Mouse (Mus musculus): ENCODE results near the gene Arid5b.

Gene Arid5b

DNA sequence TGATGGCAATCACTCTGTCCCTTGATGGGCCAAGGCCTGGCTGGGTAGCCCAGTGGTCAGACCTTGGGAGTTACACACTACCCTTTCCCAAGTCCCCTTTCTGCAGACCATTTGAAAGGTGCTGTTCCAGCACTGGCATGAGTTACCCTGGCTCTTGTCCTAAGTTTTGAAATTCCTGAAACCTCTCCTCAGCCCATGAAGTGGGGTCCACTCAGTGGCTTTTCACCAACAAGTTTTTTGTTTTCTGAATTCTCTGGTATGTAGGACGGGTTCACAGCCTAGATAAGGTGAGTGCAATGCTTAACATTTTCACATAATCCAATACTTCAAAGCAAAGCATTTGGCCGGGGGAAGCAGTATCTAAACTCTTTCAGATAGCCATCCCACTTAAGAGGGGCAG, 183.4 kb downstream of the Arid5b start:
- DNase-seq (ENCODE audit: inconsistent age in 2 of 2, low spot score in 1 of 2), result no peak

DNA sequence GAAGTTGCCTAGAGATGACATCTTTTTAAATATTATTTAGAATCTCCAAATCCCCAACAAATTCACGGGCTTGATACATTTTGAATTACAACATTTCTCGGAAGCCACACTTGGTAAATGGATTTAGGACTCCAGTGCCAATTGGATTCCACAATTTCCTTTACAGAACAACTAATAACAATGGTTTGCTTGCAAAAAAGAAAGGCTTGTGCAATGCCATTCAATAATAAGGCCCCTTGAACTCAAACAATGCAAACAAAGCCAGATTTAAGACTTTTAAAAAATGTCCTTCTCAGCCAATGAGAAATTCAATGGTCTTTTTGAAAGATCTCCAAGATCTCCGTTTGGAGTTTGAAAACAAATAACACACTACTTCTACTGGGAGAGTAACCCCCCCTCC, 185.0 kb downstream of the Arid5b start:
- no peak for DNase-seq (ENCODE audit: inconsistent age in 2 of 2, low spot score in 1 of 2)

DNA sequence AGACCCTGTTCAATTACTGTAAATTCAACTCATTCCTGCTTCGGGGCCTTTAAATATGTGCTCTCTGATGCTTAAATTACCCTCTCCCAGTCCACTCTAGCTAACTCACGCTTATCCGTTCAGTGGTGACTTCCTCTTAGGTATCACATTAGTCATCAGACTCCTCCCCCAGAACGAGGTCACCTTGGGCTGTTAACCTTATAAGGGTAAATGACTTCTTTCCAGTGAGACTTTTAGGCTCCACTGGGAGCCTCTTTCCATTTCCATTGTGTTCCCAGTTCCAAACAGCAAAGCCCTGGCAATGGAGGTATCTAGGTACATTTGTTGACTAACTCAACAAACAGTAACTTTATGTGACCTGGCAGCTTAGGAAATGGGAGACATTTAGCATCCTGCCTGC, 186.7 kb downstream of the Arid5b start:
- peak in 1 of 2 experiments; percentile 67 for DNase-seq (ENCODE audit: inconsistent age in 2 of 2, low spot score in 1 of 2)

DNA sequence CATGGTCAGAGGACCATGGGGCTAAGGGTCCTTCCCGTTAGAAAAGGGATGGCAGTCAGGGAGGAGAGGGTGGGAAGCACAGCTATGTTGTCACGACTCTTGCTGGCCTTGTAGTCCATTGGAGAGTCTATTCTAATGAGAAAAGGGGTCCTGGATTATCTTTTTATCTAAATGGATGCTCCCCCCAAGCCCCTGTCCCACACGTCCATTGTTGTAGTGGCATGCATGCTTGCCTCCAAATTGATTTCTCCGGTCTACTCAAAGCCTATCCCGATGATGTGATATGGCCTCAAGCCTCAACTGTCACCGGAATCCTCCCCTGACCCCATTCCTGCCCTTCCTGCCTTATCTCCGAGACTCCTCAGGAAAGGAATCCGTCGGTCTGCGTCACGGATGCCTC, 187.5 kb downstream of the Arid5b start:
- DNase-seq (ENCODE audit: inconsistent age in 2 of 2, low spot score in 1 of 2), result no peak

DNA sequence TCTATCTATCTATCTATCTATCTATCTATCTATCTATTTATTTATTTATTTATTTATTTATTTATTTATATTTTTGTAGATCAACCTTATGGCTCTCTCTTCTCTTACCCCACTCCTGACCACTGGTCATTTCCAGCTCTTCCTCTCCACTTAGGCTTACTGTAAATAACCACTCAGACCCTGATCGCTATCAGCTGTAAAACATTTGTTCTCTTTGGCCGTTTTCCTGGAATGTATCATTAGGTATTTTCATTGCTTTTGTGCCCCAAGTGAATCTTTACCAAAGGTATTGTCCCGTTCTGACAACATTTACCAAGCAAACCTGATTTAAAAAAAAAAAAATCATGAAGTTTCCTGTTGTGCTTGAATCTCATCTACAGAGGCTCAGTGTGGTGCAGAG, 188.0 kb downstream of the Arid5b start:
- no peak for DNase-seq (ENCODE audit: inconsistent age in 2 of 2, low spot score in 1 of 2)

DNA sequence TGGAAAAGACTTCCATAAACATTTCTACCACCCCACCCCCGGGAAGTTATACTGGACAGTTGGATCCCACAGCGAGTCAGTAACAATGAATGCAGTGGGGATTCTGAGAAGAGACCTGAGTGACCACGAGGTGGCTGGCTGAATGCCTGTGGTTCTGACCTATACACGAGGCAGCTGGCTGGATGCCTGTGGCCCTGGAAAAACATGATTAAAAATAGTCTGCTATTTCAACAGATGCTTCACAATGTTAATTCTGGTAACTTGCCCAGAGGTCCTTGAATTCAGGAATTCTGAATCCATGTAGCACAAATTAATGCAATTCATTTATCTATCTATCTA, 188.4 kb downstream of the Arid5b start:
- peak; percentile 66 to 95 for DNase-seq (ENCODE audit: inconsistent age in 2 of 2, low spot score in 1 of 2)

DNA sequence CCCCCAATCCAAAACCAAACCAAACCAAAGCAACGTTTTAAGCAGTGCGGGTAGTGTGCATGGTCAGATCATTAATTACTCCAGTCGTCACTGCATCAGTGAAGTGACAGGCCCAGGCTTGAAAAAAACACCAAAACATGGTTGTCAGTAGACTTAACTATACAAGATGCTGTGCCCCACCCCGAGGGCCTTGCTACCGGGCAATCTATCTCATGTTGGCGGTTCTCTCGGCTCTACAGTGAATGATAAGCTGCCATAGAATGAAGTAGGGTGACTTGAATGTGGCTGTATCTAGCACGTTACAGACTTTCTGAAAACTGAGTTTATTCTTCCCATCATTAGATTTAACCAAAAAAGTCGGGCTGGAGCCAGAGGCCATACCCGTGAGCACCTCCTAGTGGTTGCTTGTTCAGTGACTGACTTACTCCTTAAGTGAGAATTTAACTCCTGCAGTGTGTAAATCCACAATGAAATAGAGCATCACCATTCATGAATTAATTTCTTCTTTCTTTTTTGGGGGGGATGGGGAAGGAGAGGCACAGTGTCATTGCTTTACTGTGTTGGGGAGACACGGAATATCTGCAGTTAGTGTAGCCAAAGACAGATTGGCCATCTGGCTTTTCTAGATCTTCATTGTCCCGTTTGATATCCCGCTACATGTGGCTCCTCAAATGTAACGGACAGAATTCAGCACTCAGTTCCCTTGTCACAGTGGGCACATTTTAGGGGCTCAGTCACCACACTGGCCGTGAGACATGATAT, 188.9 kb downstream of the Arid5b start:
- DNase-seq (ENCODE audit: inconsistent age in 2 of 2, low spot score in 1 of 2), result peak in 1 of 2 experiments; percentile 47

DNA sequence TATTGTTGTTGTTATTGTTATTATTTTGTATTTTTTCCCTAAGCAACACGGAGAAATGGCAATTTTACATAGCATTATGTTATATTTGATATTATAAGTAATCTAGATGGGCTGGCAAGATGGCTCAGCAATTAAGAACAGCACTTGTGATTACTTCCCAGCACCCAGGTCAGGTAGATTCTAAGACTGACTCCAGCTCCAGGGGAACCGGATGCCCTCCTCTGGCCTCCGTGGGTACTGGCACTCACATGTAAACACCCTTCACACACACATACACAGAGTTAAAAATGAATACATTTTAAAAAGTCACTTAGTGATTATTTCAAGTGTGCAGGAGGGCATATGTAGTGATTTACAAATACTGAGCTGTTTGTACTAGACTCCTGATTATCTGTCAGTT, 190.8 kb downstream of the Arid5b start:
- DNase-seq (ENCODE audit: inconsistent age in 2 of 2, low spot score in 1 of 2), result no peak

DNA sequence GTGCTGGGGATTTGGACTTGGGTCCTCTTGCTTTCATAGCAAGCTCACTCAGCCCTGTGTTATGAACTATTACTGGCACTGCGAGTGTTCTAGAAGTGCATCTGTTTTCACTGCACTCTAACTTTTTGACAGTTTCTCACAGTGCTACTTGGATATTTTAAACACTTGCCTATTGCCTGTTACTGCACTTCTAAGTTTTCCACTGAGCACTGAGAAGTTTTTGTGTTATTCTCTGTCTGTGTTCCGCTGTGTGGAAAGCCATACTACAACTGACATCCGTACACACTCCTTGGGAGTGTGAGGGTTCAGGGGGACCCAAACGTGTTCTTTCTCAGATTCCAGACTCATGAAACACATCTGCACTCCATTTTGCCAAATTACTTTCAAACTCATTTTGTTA, 191.6 kb downstream of the Arid5b start:
- DNase-seq (ENCODE audit: inconsistent age in 2 of 2, low spot score in 1 of 2), result no peak

DNA sequence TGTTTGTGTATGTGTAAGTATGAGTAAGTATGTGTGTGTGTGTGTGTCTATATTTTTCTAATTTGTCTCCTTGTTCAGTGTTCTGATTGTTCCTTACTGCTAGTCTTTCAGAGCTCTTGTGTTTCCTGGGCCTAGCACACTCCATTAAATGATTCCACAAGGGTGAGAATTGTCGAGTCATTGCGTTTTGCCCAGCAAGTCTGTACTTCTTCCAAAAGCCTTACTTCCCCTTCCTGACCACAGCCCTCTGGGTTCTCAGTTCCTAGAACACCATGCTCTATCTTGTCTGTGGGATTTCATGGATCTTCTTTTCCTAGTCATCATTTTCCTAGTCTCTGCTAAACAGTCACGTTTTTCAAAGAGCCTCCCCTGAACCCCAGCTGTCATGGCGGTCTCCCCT, 193.0 kb downstream of the Arid5b start:
- no peak for DNase-seq (ENCODE audit: inconsistent age in 2 of 2, low spot score in 1 of 2)

DNA sequence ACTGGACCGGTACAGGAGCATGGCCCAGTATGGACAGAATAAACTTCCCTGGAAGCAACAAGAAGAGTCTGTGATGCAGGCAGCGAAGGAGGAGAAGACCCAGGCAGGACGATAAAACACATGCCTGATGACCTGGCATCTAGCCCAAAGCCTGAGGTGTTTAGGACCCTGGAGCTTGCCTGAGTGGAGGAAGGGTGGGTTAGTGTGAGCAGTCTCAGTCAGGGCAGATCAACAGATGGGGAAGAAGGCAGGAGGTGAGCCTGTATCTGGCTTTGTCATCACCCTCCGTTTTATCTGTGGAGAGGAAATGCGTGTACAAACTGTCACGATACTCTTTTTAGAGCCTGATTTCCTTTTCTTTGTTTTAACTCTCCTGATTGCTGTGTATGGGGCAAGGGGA, 196.8 kb downstream of the Arid5b start:
- DNase-seq (ENCODE audit: inconsistent age in 2 of 2, low spot score in 1 of 2), result no peak

DNA sequence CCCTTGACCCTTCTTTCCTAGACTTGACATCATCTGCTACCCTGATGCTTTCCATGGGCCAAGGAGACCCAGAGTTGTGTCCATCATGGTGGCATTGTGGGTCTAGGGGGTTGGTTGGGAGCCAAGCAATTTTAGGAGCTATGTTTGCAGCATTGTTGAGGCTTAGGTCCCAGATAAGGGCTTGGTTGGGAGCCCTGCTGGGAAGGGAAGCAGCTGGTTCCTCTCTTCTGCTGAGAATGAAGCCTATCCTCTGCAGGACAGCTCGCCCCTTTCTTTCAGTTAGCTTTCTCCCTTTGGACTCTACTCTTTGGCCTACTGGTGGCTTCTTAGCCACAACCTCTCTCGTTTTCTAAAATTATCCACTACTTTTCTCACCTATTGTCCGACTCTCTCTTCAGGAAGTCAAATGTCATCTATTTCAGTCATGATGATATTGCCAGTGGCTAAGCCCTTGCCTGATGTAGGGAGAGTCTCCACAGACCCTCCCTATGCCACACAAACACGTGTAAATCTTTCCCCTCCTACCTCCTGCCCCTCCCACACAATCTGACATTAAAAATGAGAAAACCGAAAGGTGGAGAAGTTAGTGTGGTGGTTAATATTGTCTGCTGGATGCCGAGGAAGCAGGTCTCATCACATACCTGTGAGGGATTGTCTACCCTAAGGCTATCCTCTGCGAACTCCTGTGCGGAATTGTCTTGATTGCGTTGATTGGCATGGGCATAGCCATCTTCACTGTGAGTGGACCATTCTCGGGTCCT, 198.4 kb downstream of the Arid5b start:
- no peak for DNase-seq (ENCODE audit: inconsistent age in 2 of 2, low spot score in 1 of 2)

DNA sequence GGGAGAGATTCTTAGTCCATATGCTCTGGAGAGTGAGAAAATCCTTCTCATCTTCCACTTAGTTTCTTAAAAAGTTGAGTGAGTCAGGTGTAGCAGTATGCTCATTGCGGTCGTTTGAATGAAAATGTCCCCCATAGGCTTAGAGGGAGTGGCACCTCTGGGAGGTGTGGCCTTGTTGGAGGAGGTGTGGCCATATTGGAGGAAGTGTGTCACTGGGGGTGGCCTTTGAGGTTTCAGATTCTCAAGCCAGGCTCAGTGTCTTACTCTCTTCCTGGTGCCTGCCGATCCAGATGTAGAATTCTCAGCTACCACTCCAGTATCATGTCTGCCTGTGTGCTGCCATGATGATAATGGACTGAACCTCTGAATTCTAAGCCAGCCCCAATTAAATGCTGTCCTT, 199.8 kb downstream of the Arid5b start:
- no peak for DNase-seq (ENCODE audit: inconsistent age in 2 of 2, low spot score in 1 of 2)

DNA sequence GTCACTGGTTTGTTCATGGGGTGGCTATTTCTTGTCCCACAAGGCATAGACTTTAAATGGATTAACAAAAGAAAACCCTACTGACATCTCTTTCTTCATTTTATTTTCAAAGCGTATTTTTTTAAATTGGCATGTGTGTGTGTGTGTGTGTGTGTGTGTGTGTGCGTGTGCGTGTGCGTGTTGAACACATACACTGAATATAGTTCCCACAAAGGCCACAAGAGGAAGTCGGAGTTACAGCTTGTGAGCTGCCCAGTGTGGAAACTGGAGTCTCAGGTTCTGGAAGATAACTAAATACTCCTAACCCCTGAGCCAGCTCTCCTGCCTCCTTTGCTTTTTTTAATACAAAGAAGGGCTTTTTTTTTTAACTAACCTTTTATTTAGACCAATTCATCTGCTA, 203.4 kb downstream of the Arid5b start:
- DNase-seq (ENCODE audit: inconsistent age in 2 of 2, low spot score in 1 of 2), result no peak

DNA sequence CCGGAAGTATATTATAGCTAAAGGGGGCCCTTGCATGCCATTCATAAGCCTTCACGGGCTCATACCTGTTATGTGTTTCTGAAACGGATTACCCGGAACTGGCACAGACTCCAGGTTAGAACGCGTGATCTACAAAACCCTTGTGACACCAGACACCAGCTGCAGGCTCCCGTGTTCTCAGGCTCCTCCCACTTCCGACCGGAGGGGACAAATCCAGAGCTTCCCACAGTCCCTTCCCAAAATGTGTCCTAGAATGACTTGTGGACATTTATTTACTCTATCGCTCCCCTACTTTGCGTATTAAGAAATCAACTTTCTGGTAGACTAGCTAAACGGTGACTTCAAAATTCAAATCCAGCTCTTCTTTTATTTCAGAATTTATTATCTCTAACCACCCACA, 204.2 kb downstream of the Arid5b start:
- DNase-seq (ENCODE audit: inconsistent age in 2 of 2, low spot score in 1 of 2), result no peak

DNA sequence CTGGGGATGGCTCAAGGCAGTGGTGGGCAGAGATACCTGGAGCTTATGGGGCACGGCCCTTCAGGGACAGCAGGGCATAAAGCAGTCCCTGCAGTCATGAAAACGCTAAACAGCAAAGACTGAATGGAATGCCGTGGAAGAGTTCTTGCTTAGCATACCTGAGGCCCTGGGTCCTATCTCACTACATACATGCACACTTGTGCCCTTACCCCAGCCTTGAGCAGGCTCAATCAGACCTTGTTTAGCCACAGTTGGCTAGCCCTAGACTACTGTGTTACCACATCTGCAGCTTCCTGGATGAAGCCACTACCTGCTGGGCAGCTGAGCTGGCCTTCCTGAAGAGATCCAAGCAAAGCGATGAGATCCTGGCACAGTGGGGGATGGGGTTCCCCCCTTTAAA, 205.9 kb downstream of the Arid5b start:
- no peak for DNase-seq (ENCODE audit: inconsistent age in 2 of 2, low spot score in 1 of 2)

DNA sequence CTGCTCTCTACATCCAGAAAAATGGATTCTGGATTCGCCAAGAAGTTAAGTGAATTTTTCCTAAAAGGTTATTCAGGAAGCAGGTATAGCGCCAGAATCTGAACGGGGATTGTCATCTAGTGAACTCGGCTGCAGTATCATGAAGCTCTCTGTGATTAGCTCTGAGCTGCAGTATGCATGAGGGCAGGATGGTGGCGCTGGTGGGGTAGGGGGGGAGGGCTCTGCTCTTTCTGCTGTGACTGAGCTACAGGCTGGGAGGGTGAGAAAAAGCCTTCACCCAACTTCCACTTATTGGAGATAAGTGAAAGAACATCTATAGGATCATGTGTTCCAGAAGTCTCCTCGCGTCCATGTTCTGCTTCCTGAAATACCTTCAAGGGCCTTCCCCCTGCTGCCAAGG, 207.5 kb downstream of the Arid5b start:
- no peak for DNase-seq (ENCODE audit: inconsistent age in 2 of 2, low spot score in 1 of 2)

DNA sequence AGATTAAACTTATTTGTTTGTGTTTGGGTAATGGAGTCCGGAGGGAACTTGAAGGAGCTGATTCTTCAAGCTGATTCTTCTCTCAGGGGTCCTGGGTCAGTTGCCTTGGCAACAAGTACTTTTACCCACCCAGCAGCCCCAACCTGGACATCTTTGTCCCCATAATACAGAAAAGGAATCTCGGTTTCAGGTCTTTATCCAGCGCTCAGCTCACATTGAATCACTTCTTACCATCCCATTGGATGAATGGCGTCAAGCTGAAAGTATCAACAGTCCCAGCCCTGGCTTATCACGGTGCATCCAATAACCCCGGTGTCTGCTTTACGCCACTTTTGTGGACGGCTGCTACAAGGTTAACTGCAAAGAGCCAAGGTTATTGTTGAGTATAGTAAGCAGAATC, 210.1 kb downstream of the Arid5b start:
- no peak for DNase-seq (ENCODE audit: inconsistent age in 2 of 2, low spot score in 1 of 2)

DNA sequence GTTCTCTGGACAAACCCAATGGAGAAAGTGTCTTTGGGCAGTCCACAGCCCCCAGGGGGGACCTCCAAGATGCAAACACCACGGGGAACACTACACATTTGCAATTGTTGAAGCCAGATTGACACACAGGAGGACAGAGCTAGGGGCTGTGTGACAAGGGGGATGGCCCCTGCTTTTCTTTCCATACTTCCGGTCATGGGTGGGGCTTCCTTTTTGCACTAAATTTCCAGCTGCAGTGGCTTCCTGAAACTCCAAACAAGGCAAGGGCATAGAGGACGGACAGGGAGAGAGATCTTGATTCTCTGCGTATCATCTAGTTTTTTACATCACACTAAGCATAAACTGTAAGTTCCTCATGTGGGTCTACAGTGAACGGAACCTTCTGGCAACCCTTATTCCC, 210.6 kb downstream of the Arid5b start:
- DNase-seq (ENCODE audit: inconsistent age in 2 of 2, low spot score in 1 of 2), result no peak

DNA sequence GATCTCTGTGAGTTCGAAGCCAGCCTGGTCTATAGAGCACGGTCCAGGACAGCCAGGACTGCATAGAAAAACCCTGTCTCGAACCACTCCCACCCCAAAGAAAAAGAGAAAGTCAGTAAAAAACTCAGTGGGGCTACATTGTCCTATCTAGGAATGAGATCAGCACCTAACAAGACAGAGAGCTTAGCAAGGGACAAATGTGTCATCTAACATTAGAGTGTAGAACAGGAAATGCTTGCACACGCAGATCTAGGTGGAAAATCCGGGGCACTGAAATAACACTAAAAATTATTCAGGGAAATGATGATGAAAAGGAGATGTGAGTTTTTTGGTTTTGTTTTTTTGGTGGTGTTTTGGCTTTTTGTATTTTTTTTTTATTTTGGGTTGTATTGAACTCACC, 212.4 kb downstream of the Arid5b start:
- no peak for DNase-seq (ENCODE audit: inconsistent age in 2 of 2, low spot score in 1 of 2)

DNA sequence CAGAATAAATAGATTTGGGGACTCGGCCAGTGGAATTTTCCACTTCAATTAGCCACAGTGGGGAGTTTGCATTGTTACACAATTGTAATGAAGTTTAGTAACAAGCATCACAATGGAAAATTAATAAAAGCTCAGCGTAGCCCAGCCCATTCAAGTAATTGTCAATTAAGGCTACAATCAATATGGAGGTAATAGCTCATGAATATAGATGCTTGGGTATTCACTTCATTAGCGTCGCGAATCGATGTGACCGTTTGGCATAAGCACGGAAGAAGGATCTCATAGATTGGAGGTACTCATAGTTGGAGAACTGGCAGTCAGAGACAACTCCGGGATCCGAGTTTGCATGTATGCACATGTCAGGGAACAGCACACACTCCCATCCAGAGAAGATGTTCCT, 214.0 kb downstream of the Arid5b start:
- no peak for DNase-seq (ENCODE audit: inconsistent age in 2 of 2, low spot score in 1 of 2)

DNA sequence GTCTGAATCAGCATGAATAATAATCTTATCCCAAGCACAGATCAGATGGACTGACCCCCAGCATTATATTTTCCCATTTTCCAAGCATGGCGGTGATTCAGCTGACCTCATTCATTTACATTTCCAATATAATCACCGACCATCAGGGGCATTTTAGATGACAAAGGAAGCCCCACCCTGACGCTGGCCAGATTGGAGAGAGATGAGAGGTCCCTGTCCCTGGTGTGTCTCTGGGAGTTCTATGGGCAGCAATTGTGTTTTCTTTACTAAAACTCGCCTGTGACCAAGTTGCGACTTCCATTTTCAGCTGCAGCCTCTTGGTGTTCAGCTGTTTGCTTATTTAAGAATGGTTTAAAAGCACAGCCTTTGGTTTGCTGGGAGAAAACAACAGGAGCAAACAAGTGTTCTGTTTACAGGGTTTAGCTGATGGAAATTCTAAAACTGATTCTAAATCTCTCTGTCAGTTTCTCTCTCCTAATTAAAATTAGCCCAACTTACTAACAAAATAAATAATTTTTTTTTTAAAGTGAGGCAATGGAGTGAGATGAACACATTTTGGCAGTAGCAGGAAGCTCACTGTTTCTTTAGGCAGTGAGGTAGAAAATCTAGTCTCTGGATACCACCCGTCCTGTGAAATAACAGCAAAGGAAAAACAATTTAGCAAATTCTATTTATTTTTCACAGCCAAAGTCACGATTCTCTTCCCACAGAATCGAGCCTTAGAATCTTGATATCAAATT, 214.6 kb downstream of the Arid5b start:
- no peak for DNase-seq (ENCODE audit: inconsistent age in 2 of 2, low spot score in 1 of 2)

Measured in adrenal gland, adult (tissue).